Mouse (Mus musculus) liver, embryonic 16.5 days (tissue): ENCODE measurements around the gene Wdr37. TPM values are rescaled to one million over a fixed set of nuclear protein-coding genes. Genes with fewer than 3 reads are reported as not detected.

Source experiments
- ATAC-seq: fragments of 200-750 bp; cut with Nextera tagmentation; 2 replicates; pipeline ENCODE4 v1.8.0; 2017; ENCODE audit warnings: low read depth, mild to moderate bottlenecking, moderate number of reproducible peaks, moderate library complexity
- H3K27ac ChIP-seq: fragments of 300-500 bp; sonication (generic); 2 replicates; pipeline ENCODE4 v1.5.1; 2014; ENCODE audit warnings: mild to moderate bottlenecking, low read length
- H3K27me3 ChIP-seq: fragments of 300-500 bp; sonication (generic); 2 replicates; pipeline ENCODE4 v1.6.1; 2014; ENCODE audit warnings: low read depth, low read length, mixed read lengths; ENCODE audit not compliant: control insufficient read depth, insufficient read depth
- H3K36me3 ChIP-seq: fragments of 300-500 bp; sonication (generic); 2 replicates; pipeline ENCODE4 v1.6.1; 2014; ENCODE audit warnings: mild to moderate bottlenecking; ENCODE audit not compliant: control insufficient read depth, insufficient read depth
- H3K4me1 ChIP-seq: fragments of 300-500 bp; sonication (generic); 2 replicates; pipeline ENCODE4 v1.6.1; 2014; ENCODE audit warnings: low read depth, low read length, mixed read lengths; ENCODE audit not compliant: control insufficient read depth
- H3K4me2 ChIP-seq: fragments of 300-500 bp; sonication (generic); 2 replicates; pipeline ENCODE4 v1.6.1; 2014; ENCODE audit warnings: low read depth, low read length, mixed read lengths
- H3K4me3 ChIP-seq: fragments of 300-500 bp; sonication (generic); 2 replicates; pipeline ENCODE4 v1.5.1; 2014; ENCODE audit warnings: low read depth, mild to moderate bottlenecking, low read length
- H3K9ac ChIP-seq: fragments of 300-500 bp; sonication (generic); 2 replicates; pipeline ENCODE4 v1.6.1; 2014; ENCODE audit warnings: low read depth, low read length
- H3K9me3 ChIP-seq: fragments of 300-500 bp; sonication (generic); replicated peaks from 2 replicates; pipeline ENCODE4 v1.6.1; 2016; ENCODE audit warnings: low read length; ENCODE audit not compliant: control insufficient read depth
- WGBS: fragments of 180-500 bp; shearing (Covaris S2); extraction: QIAGEN DNeasy Blood & Tissue Kit; methylation state at CpG from one replicate; pipeline ENCODE4 v1.1.7; 2014; ENCODE audit not compliant: insufficient replicate concordance; 5-methylcytosine and 5-hydroxymethylcytosine counted together
- polyA plus RNA-seq: library from polyadenylated mRNA; unstranded; fragments of >200 nt; fragmentation: Nextera tagmentation; extraction: Ambion mirVana; gene quantifications from 2 replicates; pipeline ENCODE4 v1.2.1, GENCODE M21; 2015

Wdr37 gene
- polyA plus RNA-seq, 1 experiment from 2014 or later = 6.8 TPM

GRCm38 (mm10) chr13:8831546-8832251, 40.0 kb downstream of the Wdr37 start:
- no peak overlapping the region for H3K4me3 ChIP-seq
- H3K9ac ChIP-seq = no peak overlapping the region
- no peak overlapping the region for H3K27ac ChIP-seq
- WGBS = 70% methylated on average over 7 of the region's 7 CpGs
- no peak overlapping the region for H3K4me2 ChIP-seq
- ATAC-seq = no peak
- no peaks in the 10 kb centered on the region for H3K27me3 ChIP-seq
- peaks cover 3% of the 10 kb centered on the region; the same call in 1 of the 2 replicates for H3K4me1 ChIP-seq
- peaks cover 12% of the 10 kb centered on the region for H3K36me3 ChIP-seq
- no peaks in the 10 kb centered on the region for H3K9me3 ChIP-seq

GRCm38 (mm10) chr13:8830696-8831095, 41.0 kb downstream of the Wdr37 start:
- H3K4me2 ChIP-seq = no peak overlapping the region
- H3K27me3 ChIP-seq = no peaks in the 10 kb centered on the region
- H3K4me3 ChIP-seq = no peak overlapping the region
- H3K27ac ChIP-seq = no peak overlapping the region
- H3K36me3 ChIP-seq = peaks cover 9% of the 10 kb centered on the region
- H3K4me1 ChIP-seq = peaks cover 3% of the 10 kb centered on the region; the same call in 1 of the 2 replicates
- ATAC-seq = no peak
- no peak overlapping the region for H3K9ac ChIP-seq
- H3K9me3 ChIP-seq = no peaks in the 10 kb centered on the region

GRCm38 (mm10) chr13:8829784-8830183, 41.9 kb downstream of the Wdr37 start:
- Histone ChIP-seq H3K27ac (no peak overlapping the region), H3K9me3 (no peaks in the 10 kb centered on the region), H3K27me3 (no peaks in the 10 kb centered on the region), H3K36me3 (peaks cover 9% of the 10 kb centered on the region), H3K4me1 (peaks cover 3% of the 10 kb centered on the region; the same call in 1 of the 2 replicates), H3K9ac (no peak overlapping the region), H3K4me2 (no peak overlapping the region), H3K4me3 (no peak overlapping the region)
- 74% methylated on average over 5 of the region's 5 CpGs for WGBS
- no peak for ATAC-seq

GRCm38 (mm10) chr13:8828946-8829345, 42.8 kb downstream of the Wdr37 start:
- Histone ChIP-seq H3K9ac (no peak overlapping the region), H3K4me2 (no peak overlapping the region), H3K27me3 (no peaks in the 10 kb centered on the region), H3K4me1 (peaks cover 3% of the 10 kb centered on the region; the same call in 1 of the 2 replicates), H3K4me3 (no peak overlapping the region), H3K9me3 (no peaks in the 10 kb centered on the region), H3K36me3 (peaks cover 5% of the 10 kb centered on the region), H3K27ac (no peak overlapping the region)
- no peak for ATAC-seq
- WGBS = 79% methylated on average over 1 of the region's 1 CpGs

GRCm38 (mm10) chr13:8823546-8823945, 48.2 kb downstream of the Wdr37 start:
- Histone ChIP-seq H3K27me3 (no peaks in the 10 kb centered on the region), H3K4me2 (no peak overlapping the region), H3K9me3 (no peaks in the 10 kb centered on the region), H3K36me3 (peaks cover 20% of the 10 kb centered on the region), H3K4me1 (no peaks in the 10 kb centered on the region), H3K9ac (no peak overlapping the region), H3K4me3 (no peak overlapping the region), H3K27ac (no peak overlapping the region)
- ATAC-seq = no peak
- 89% methylated on average over 8 of the region's 8 CpGs for WGBS

GRCm38 (mm10) chr13:8823120-8823519, 48.6 kb downstream of the Wdr37 start:
- 77% methylated on average over 6 of the region's 6 CpGs for WGBS
- no peak overlapping the region for H3K9ac ChIP-seq
- no peak overlapping the region for H3K27ac ChIP-seq
- no peak for ATAC-seq
- H3K36me3 ChIP-seq = peaks cover 19% of the 10 kb centered on the region
- H3K4me3 ChIP-seq = no peak overlapping the region
- no peaks in the 10 kb centered on the region for H3K9me3 ChIP-seq
- H3K4me1 ChIP-seq = no peaks in the 10 kb centered on the region
- no peaks in the 10 kb centered on the region for H3K27me3 ChIP-seq
- no peak overlapping the region for H3K4me2 ChIP-seq

- no peak for ATAC-seq
- no peaks in the 10 kb centered on the region for H3K4me1 ChIP-seq
- H3K9ac ChIP-seq = no peak overlapping the region
- no peak overlapping the region for H3K4me2 ChIP-seq
- H3K27ac ChIP-seq = no peak overlapping the region
- no peak overlapping the region for H3K4me3 ChIP-seq
- H3K27me3 ChIP-seq = no peaks in the 10 kb centered on the region
- WGBS = 80% methylated on average over 4 of the region's 4 CpGs
- H3K9me3 ChIP-seq = no peaks in the 10 kb centered on the region
- peaks cover 18% of the 10 kb centered on the region for H3K36me3 ChIP-seq
These were observed 49.5 kb downstream of the Wdr37 start for GRCm38 (mm10) chr13:8822201-8822600.

GRCm38 (mm10) chr13:8805931-8806330, 65.8 kb downstream of the Wdr37 start:
- Histone ChIP-seq H3K9ac (no peak overlapping the region), H3K27ac (no peak overlapping the region), H3K36me3 (peaks cover 3% of the 10 kb centered on the region), H3K9me3 (no peaks in the 10 kb centered on the region), H3K4me3 (no peak overlapping the region), H3K4me2 (no peak overlapping the region), H3K4me1 (no peaks in the 10 kb centered on the region), H3K27me3 (no peaks in the 10 kb centered on the region)
- no peak for ATAC-seq
- WGBS = 75% methylated on average over 2 of the region's 2 CpGs

GRCm38 (mm10) chr13:8800576-8800975, 71.1 kb downstream of the Wdr37 start:
- Histone ChIP-seq H3K9ac (no peak overlapping the region), H3K4me2 (no peak overlapping the region), H3K27me3 (no peaks in the 10 kb centered on the region), H3K4me1 (no peaks in the 10 kb centered on the region), H3K9me3 (no peaks in the 10 kb centered on the region), H3K36me3 (peaks cover 3% of the 10 kb centered on the region), H3K27ac (no peak overlapping the region), H3K4me3 (no peak overlapping the region)
- no peak for ATAC-seq
- WGBS = 73% methylated on average over 6 of the region's 6 CpGs
